Mouse (Mus musculus) liver, postnatal 0 days (tissue): Measurements from ENCODE around the gene Cst8. TPM values are rescaled to one million over a fixed set of nuclear protein-coding genes. Genes with fewer than 3 reads are reported as not detected.
A peak's percentile ranks its signal among the peaks of the same experiment; 100 is the strongest.

Experiments used
- ATAC-seq: fragments of 200-750 bp; cut with Nextera tagmentation; 2 replicates; pipeline ENCODE4 v1.8.0; 2017; ENCODE audit warnings: mild to moderate bottlenecking, moderate library complexity
- DNase-seq: peaks from one replicate; pipeline ENCODE4 v3.0.0-alpha.2; 2016
- H3K27ac ChIP-seq: fragments of 300-500 bp; sonication (generic); 2 replicates; pipeline ENCODE4 v1.5.1; 2014; ENCODE audit warnings: antibody characterized with exemption, moderate library complexity, mild to moderate bottlenecking, low read depth
- H3K27me3 ChIP-seq: fragments of 300-500 bp; sonication (generic); 2 replicates; pipeline ENCODE4 v1.6.1; 2014; ENCODE audit warnings: low read length, control low read depth, mixed read lengths; ENCODE audit not compliant: insufficient read depth
- H3K36me3 ChIP-seq: fragments of 300-500 bp; sonication (generic); replicated peaks from 2 replicates; pipeline ENCODE4 v1.6.1; 2014; ENCODE audit warnings: mild to moderate bottlenecking, control low read depth, low read length, moderate library complexity, mixed read lengths; ENCODE audit not compliant: insufficient read depth
- H3K4me1 ChIP-seq: fragments of 300-500 bp; sonication (generic); 2 replicates; pipeline ENCODE4 v1.6.1; 2014; ENCODE audit warnings: antibody characterized with exemption, mild to moderate bottlenecking, control low read depth; ENCODE audit not compliant: insufficient read depth
- H3K4me2 ChIP-seq: fragments of 300-500 bp; sonication (generic); 2 replicates; pipeline ENCODE4 v1.6.1; 2014; ENCODE audit warnings: low read depth, mild to moderate bottlenecking, low read length, moderate library complexity, mixed read lengths
- H3K4me3 ChIP-seq: fragments of 300-500 bp; sonication (generic); 2 replicates; pipeline ENCODE4 v1.5.1; 2014; ENCODE audit warnings: low read depth, low read length
- H3K9ac ChIP-seq: fragments of 300-500 bp; sonication (generic); replicated peaks from 2 replicates; pipeline ENCODE4 v1.6.1; 2014; ENCODE audit warnings: mild to moderate bottlenecking, moderate library complexity
- H3K9me3 ChIP-seq: fragments of 300-500 bp; sonication (generic); 2 replicates; pipeline ENCODE4 v1.6.1; 2016; ENCODE audit warnings: mild to moderate bottlenecking, control low read depth, low read length, mixed read lengths
- CTCF ChIP-seq: sonication (generic); IDR thresholded peaks from 2 replicates; pipeline ENCODE4 v1.5.1; 2016; ENCODE audit warnings: antibody characterized with exemption, low read depth
- EP300 ChIP-seq: IDR thresholded peaks from 2 replicates; pipeline ENCODE4 v1.6.1; 2016; ENCODE audit warnings: antibody characterized with exemption, low read depth, mild to moderate bottlenecking
- WGBS: fragments of 180-500 bp; shearing (Covaris S2); extraction: QIAGEN DNeasy Blood & Tissue Kit; methylation state at CpG from one replicate; pipeline ENCODE4 v1.1.7; 2014; ENCODE audit not compliant: insufficient replicate concordance; 5-methylcytosine and 5-hydroxymethylcytosine counted together
- polyA plus RNA-seq: library from polyadenylated mRNA; unstranded; fragments of >200 nt; fragmentation: Nextera tagmentation; extraction: Ambion mirVana; gene quantifications from 2 replicates; pipeline ENCODE4 v1.2.1, GENCODE M21; 2015

Gene Cst8
- polyA plus RNA-seq, 1 experiment from 2014 or later: 1.2 TPM

GRCm38 (mm10) chr2:148838075-148838777, 39.6 kb downstream of the Cst8 start:
- no peak overlapping the region for H3K27ac ChIP-seq
- ATAC-seq (no peak), DNase-seq (no peak)
- no peaks in the 10 kb centered on the region for H3K36me3 ChIP-seq
- H3K9me3 ChIP-seq: no peaks in the 10 kb centered on the region
- no peaks in the 10 kb centered on the region for H3K27me3 ChIP-seq
- H3K4me3 ChIP-seq: no peak overlapping the region
- TF ChIP-seq CTCF: no peak
- no peak for TF ChIP-seq EP300
- H3K9ac ChIP-seq: no peak overlapping the region
- H3K4me2 ChIP-seq: no peak overlapping the region
- WGBS: 71% methylated on average over 5 of the region's 5 CpGs
- H3K4me1 ChIP-seq: no peaks in the 10 kb centered on the region

- no peak for ATAC-seq
Measured at GRCm38 (mm10) chr2:148839224-148839623, 40.6 kb downstream of the Cst8 start.

GRCm38 (mm10) chr2:148851116-148851906, 52.7 kb downstream of the Cst8 start:
- Histone ChIP-seq H3K4me2 (no peak overlapping the region), H3K4me3 (no peak overlapping the region), H3K27ac (no peak overlapping the region), H3K9ac (no peak overlapping the region), H3K4me1 (no peaks in the 10 kb centered on the region), H3K27me3 (no peaks in the 10 kb centered on the region), H3K9me3 (no peaks in the 10 kb centered on the region), H3K36me3 (no peaks in the 10 kb centered on the region)
- ATAC-seq: peak; percentile 71
- peak; percentile 70 for DNase-seq
- no peak for TF ChIP-seq EP300
- TF ChIP-seq CTCF: peak; percentile 90
- WGBS: 36% methylated on average over 8 of the region's 8 CpGs

More at GRCm38 (mm10) chr2:148839224-148839623, 40.6 kb downstream of the Cst8 start:
- Histone ChIP-seq H3K9me3 (no peaks in the 10 kb centered on the region), H3K36me3 (no peaks in the 10 kb centered on the region), H3K27me3 (no peaks in the 10 kb centered on the region), H3K27ac (no peak overlapping the region), H3K9ac (no peak overlapping the region), H3K4me2 (no peak overlapping the region), H3K4me1 (no peaks in the 10 kb centered on the region), H3K4me3 (no peak overlapping the region)
- TF ChIP-seq EP300 (no peak), CTCF (no peak)
- DNase-seq: no peak
- WGBS: 70% methylated on average over 2 of the region's 2 CpGs

Other genes starting within 250 kb of the Cst8 start
- 37.4 and 39.8 TPM in 2 replicates for gene Nxt1, start 126.2 kb upstream of the Cst8 start, polyA plus RNA-seq
- gene Gzf1, start 117.8 kb upstream of the Cst8 start, polyA plus RNA-seq: 14.3 and 15.4 TPM in 2 replicates
- 0.39 and 0.41 TPM in 2 replicates for gene Napb, start 66.3 kb upstream of the Cst8 start, polyA plus RNA-seq
- not detected in 2 replicates for gene Cstl1, start 48.4 kb upstream of the Cst8 start, polyA plus RNA-seq
- not detected in 2 replicates for gene Cst11, start 27.3 kb upstream of the Cst8 start, polyA plus RNA-seq
- not detected in 2 replicates for gene 8030411F24Rik, start 16.8 kb upstream of the Cst8 start, polyA plus RNA-seq
- gene Cst12, start 9.4 kb upstream of the Cst8 start, polyA plus RNA-seq: not detected in 2 replicates
- not detected in 2 replicates for gene Cst13, start 21.3 kb downstream of the Cst8 start, polyA plus RNA-seq
- gene Cst9, start 36.4 kb downstream of the Cst8 start, polyA plus RNA-seq: 0.82 and 1.1 TPM in 2 replicates
- not detected in 2 replicates for gene 9230104L09Rik, start 66.3 kb downstream of the Cst8 start, polyA plus RNA-seq
- 296 and 313 TPM in 2 replicates for gene Cst3, start 76.9 kb downstream of the Cst8 start, polyA plus RNA-seq
- not detected in 2 replicates for gene Gm1330, start 204.5 kb downstream of the Cst8 start, polyA plus RNA-seq
- gene Gm10750, start 218.5 kb downstream of the Cst8 start, polyA plus RNA-seq: not detected in 2 replicates